Mouse (Mus musculus) embryo, embryonic 10 days (tissue): ENCODE data around the gene Gm10128.
"Not testable (repeated sequence)": the region's sequence is repeated elsewhere in the genome, so short reads cannot be mapped to it uniquely, and the experiment has no call there.

Experiments used
- DNase-seq: peaks from one replicate; pipeline ENCODE4 v3.0.0-alpha.2; 2015; ENCODE audit warnings: low spot score

Gm10128 gene

GRCm38 (mm10) chr14:7643872-7644271, at the start of gene Gm10128:
Gene Gm10128 (minus strand): TSS chr14:7643972.
- not testable (repeated sequence) for DNase-seq

GRCm38 (mm10) chr14:7681170-7681569, 37.4 kb upstream of the Gm10128 start:
- DNase-seq: not testable (repeated sequence)

GRCm38 (mm10) chr14:7662491-7662890, 18.7 kb upstream of the Gm10128 start:
- not testable (repeated sequence) for DNase-seq

- DNase-seq: peak; percentile 2
Observed at GRCm38 (mm10) chr14:7658101-7659074, 14.6 kb upstream of the Gm10128 start.

GRCm38 (mm10) chr14:7657456-7657855, 13.7 kb upstream of the Gm10128 start:
- not testable (repeated sequence) for DNase-seq

GRCm38 (mm10) chr14:7595492-7595891, 48.3 kb downstream of the Gm10128 start, which contains the start of gene Gm10338:
Gene Gm10338 (minus strand): TSS chr14:7595592.
- not testable (repeated sequence) for DNase-seq
